Mouse (Mus musculus): Measurements from ENCODE around the gene 2810408A11Rik.
"Not testable (repeated sequence)": the region's sequence is repeated elsewhere in the genome, so short reads cannot be mapped to it uniquely, and the experiment has no call there.

Gene 2810408A11Rik

GRCm38 (mm10) chr11:69931769-69932168 lies 31.0 kb upstream of the 2810408A11Rik start:
- no peak for DNase-seq (ENCODE audit: low spot score in 2 of 2)

DNA sequence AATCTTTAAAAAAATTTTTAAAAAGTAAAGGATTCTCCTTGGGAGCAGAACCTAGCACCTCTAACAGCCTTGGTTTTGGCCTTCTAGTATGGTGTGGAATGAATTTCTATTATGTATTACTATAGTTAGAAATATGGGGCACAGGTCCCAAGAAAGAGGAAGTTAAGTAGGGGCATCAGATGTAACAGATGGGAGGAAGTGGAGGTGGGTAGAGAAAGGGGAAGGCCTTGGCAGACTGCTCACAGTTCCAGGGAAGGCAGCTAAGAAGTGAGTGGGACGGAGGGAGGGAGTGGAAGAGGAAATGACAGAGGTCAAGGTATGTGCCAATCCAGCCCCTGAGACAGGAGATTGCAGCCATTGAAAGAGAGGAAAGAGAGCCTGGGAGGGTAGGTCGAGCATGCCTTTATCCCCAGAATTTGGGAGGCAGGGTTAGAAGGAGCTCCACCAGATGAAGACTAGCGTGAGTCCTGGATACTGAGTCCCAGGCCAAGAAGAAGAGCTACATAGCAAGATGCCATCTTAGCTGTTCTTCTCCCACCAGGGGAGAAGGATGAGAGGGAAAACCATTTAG lies 30.3 kb upstream of the 2810408A11Rik start:
- DNase-seq (ENCODE audit: low spot score in 2 of 2), result no peak

- DNase-seq (ENCODE audit: low spot score in 2 of 2), result not testable (repeated sequence)
Observed at GRCm38 (mm10) chr11:69930176-69930575, 29.4 kb upstream of the 2810408A11Rik start.

DNA sequence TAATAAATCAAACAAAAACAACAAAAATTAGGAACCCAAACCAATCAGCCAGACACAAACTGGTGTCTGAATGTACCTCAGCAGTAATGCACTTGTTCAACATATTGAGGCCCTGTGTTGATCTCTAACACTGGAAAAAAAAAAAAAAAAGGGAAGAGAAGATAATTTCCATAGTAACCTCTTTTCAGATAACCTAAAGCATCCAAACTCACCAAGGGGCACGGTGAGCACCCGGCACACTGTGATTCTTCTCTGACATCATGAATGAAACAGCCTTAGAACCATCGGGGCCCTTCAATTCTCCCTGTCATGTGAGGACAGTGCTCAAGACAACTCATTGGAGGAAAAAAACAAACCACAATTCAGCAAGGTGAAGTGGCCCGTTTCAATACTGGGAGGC lies 28.9 kb upstream of the 2810408A11Rik start:
- DNase-seq (ENCODE audit: low spot score in 2 of 2), result no peak

DNA sequence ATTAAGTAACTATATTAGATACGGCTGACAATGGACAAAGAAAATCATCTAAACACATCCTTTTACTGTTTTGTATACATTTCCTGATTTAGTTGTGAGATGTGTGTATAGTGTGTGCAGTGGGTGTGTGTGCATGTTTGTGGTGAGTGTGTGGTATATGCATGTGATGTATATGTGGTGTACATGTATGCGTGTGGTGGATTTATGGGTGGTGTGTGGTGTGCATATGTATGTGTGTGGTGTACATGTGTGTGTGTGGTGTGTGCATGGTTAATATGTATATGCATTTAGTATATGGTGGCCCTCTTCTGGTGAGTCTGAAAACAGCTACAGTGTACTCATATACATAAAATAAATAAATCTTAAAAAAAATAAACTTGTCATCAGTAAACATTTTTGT lies 26.7 kb upstream of the 2810408A11Rik start:
- DNase-seq (ENCODE audit: low spot score in 2 of 2), result no peak

GRCm38 (mm10) chr11:69922796-69923195 lies 22.0 kb upstream of the 2810408A11Rik start:
- no peak for DNase-seq (ENCODE audit: low spot score in 2 of 2)

- DNase-seq (ENCODE audit: low spot score in 2 of 2), result no peak
Observed at GRCm38 (mm10) chr11:69922012-69922756, 21.4 kb upstream of the 2810408A11Rik start.

DNA sequence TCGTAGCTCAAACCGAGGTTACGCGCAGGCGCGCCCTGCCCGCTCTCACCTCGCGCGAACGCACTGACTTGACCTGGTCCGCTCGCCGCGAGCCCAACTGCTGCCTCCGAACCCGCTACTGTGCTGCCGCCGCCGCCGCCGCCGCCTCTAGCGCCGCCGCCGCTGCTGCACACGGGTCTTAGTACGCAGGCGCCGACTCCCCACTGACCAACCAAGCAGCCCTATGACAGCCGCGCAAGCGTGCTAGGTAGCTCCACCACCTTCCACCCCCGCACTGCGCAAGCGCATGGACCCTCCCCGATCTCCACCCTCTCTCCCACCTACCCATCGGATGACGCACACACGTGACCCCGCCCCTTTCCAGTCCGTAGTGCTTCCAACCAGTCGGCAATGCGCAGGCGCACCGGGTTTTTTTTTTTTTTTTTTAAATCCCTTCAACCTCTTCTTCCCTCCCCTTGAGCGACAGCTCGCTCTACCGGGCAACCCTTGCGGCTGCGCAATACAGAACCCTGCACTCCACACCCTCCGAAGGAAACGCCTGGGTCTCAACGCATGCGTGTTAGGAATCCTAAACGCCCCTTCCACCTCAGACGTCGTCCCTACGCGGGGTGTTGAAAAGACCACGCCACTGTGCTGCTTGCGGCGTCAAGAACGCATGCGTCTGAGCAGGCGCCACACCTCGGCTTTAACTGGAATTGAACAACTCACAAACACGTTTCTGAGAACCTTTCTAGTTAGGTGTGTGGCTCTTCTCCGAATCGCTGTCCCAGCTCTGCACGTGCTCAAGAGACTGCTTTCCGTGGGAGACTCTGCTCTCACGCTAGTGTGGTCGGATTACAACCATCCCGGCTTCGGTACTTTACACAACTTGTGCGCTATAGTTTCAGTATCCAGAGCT lies 20.6 kb upstream of the 2810408A11Rik start, which contains the start of gene Eif5a:
Eif5a (minus strand) TSS at position 845 of the 898 bp plus-strand sequence.
- DNase-seq (ENCODE audit: low spot score in 2 of 2), result peak; percentile 100

- no peak for DNase-seq (ENCODE audit: low spot score in 2 of 2)
Observed at GRCm38 (mm10) chr11:69920266-69921031, 19.7 kb upstream of the 2810408A11Rik start.

DNA sequence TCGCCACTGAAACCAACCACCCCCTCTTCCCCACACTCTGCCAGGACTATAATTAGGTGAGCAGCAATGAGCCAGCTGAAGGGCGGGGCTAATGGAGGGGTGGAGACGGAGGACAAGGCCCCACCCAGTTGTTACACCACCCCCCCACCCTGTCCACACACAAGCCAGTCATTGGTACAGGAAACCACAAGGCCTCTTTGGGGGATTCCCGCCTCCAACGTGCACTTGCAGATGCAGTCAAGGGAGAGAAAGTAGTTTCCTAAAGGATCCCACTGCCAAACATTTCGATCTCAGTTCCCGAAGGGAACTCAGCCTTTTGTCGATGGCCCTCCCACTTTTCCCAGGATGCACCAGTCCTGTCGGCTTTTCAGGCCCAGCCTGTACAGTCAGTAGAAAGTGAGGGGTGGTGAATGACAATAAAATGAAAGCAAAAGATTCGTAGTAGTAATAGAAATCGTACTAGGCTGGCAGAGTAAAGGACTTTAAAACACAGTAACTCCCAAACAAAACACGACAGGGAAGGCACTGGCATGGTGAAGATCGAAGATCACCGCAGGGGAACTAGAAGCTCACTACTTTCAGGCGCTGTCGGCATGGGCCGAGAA lies 19.0 kb upstream of the 2810408A11Rik start:
- DNase-seq (ENCODE audit: low spot score in 2 of 2), result peak; percentile 43 to 47

DNA sequence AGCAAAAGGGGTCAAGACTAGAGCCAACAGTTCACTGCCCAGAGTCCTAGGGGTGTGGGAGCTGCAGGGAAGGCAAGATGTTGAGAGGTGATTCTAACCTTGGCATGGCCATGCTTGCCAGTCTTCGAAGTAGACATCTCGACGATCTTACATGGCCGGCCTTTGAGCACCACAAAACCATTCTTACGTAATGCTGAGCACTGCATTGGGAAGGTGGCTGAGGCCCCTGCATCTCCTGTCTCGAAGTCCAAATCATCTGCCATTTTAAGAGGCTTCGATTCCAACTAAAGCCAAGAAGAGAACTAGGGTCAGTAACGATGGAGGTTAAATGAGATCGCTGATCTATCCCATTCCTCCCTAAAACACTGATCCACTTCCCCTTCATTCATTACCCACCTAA lies 18.3 kb upstream of the 2810408A11Rik start:
- DNase-seq (ENCODE audit: low spot score in 2 of 2), result no peak

DNA sequence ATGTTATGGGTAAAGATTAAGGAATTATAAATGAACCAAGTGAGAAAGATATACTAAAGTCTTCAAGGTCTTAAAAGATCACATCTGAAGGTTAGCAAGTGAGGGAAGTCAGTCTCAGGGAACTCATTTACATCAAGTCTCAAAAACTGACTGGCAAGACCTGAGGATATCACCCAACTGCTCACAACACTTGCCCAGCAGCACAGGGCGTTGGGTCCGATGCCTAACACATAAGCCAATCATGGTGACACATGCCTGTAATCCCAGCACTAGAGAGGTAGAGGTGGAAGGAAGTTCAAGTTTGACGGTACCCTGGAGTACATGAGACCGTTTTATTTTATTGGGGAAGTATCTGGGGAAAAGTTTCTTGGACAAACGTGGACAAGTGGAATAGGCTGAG lies 17.3 kb upstream of the 2810408A11Rik start:
- DNase-seq (ENCODE audit: low spot score in 2 of 2), result no peak

DNA sequence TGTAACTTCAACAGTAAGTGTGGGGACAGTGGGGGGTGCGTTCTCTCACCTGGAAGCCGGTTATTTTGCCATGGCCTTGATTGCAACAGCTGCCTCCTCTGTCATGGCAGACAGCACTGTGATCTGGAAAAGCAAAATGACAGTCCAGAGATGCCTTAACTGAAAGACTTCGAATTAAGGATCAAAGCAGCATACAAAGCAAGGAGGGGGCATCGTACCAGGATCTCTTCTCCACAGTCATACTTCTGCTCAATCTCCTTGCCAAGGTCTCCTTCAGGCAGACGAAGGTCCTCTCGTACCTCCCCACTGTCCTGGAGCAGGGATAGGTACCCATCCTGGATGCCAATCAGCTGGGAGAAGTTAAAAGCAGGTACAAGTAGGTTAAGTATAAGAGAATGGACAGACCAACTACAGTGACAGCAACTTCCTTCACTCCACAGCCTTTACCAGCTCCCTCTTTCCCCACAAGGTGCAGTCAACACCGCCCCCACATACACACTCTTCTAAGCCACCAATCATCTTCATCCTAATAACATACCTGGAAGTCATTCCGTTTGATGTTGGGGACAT lies 16.7 kb upstream of the 2810408A11Rik start:
- DNase-seq (ENCODE audit: low spot score in 2 of 2), result no peak

DNA sequence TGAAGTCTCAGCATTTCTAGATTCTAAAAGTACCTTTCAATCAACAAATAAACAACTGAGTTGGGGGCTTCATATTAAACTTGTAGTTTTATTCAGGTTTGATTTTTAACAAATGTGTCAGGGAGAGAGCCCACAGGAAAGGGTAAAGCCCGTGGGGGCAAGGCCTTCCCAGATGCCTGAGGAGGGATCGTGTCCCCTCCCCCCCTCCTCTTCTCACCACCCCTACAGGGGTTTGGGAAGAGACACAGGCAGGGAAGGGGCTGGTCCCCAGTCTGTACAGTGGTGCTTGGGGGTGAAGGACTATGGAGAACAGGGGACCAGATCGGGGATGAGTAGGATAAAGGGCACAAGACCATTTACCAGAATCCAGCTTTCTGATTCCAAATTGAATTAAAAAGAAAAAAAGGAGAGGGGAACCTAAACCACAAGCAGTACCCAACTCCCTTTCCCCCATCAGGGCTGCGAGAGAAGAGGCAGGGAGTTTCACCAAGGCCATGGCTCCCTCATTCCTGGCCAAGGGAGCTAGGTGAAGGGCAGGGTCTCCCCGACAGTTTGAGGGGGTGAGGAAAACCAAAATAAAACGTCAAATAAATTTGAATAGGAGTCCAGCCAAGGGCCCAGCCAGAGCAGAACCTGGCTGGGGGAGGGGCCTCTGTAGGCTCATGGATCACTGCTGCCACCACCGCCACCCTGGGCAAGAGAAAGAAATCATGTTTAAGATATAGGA lies 16.0 kb upstream of the 2810408A11Rik start:
- DNase-seq (ENCODE audit: low spot score in 2 of 2), result not testable (repeated sequence)

DNA sequence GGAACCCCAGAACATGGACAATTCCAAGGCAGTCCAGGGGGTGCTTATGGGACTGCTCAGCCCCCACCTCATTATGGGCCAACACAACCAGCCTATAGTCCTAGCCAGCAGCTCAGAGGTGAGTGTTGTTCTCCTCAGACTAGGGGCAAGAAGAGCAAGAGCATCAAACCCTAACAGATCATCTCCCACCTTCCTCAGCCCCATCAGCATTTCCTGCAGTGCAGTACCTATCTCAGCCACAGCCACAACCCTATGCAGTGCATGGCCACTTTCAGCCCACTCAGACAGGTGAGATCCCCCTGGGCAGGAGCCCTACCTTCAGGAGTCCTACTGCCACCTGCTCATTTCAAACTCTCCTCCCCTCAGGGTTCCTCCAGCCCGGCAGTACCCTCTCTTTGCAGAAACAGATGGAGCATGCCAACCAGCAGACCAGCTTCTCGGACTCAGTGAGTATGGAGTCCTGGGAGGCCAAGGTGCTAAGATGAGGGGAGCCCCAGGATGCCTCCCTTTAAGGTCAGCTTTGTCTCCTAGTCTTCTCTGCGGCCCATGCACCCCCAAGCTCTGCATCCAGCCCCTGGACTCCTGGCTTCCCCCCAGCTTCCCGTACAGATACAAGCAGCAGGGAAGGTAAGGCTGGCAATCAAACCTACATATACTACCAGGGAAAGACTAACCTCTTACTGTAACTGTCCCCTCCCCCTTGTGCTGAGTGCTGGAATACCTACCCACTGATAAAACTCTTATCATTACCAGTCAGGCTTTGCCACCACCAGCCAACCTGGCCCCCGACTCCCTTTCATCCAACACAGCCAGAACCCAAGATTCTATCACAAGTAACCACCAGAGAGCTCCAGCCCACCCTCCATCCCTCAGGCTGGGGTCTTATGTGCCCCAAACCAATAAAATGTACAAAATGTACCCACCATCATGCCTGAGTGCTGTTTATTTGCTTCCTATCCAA lies 15.2 kb upstream of the 2810408A11Rik start:
- no peak for DNase-seq (ENCODE audit: low spot score in 2 of 2)

DNA sequence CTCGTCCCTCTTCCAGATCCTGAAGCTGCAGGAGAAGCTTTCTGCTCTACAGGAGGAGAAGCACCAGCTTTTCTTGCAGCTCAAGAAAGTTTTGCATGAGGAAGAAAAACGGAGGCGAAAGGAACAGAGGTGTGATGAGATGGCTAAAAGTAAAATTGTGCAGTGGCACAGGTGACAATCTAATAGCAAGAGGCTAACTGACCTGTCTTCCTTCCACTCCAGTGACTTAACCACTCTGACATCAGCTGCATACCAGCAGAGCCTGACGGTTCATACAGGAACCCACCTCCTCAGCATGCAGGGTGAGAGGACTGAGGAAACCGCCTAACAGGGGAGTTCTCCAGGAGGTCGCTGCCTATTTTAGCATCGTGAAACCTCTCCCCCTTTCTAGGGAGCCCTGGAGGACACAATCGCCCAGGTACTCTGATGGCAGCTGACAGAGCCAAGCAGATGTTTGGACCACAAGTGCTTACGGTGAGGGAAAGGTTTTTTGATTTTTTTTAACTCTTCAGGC lies 14.2 kb upstream of the 2810408A11Rik start:
- no peak for DNase-seq (ENCODE audit: low spot score in 2 of 2)

DNA sequence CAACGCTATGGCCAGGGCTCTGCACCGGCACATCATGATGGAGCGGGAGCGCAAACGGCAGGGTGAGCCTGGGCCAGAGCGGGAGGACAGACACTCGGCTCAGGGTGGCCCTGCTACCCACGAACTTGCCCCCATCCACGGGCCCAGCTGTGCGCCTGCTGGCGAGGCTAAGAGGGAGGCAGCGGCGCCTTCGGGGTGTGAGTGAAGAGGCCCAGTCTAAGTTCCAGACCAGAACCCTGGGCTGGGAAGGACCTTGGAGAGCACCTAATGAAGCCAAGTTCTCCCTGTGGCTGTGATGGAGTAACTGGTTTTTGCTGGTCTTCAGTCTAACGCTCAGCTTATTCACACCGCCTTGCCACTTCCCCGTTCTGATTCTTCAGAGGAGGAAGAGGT lies 13.6 kb upstream of the 2810408A11Rik start:
- DNase-seq (ENCODE audit: low spot score in 2 of 2), result no peak

DNA sequence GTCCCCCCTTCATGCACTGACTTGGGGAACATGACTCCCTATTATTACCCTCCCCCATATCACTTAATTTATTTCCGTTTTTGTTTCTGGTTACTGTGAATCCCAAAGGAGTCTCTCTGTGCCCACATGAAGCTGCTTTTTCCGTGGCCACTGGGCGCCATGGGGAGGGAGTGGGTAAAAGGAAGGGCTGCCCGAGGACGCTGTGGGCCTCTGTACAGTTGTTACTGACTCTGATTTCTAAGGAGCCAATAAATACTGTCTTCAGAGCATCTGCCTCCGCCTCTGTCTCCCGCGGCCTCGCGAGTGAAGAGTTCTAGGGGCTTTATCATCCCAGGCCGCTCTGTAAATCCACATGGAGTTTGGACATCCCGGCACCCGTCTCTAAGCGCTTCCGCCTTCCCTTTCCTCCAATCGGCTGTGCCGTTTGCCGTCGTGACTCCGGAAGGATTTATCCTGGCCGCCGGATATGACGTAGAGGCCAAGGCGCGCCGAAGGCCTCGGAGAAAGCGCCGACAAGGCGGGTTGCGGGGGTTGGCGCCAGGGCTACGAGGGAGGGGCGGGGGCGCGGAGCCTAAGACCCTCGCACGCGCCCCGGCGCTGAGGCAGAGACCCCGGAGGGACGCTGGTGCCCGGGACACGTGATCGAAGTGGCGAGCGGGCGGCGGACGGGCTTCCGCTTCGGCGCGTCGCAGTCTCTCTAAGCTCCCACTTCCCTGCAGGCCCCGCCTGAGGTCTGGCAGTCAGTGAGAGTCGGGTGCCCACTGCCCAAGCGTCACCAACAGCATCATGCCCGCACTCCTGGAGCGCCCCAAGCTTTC lies 13.0 kb upstream of the 2810408A11Rik start, which contains the start of gene Gps2:
Gps2 (plus strand) TSS at position 335 of the 818 bp plus-strand sequence.
- peak; percentile 95 to 96 for DNase-seq (ENCODE audit: low spot score in 2 of 2)
